Comparison of ENCODE assay signal across 17 mouse cellular contexts in genomic region chr5:135641028-135641427, GRCm38 (mm10).
"Had no signal": no experiment of that assay in that cellular context is flagged by ENCODE, and none has a peak within 500 bp of the region (broad histone marks: within the 10 kb centered on the region; RNA-seq: fewer than 3 reads in every experiment).

No protein-coding gene starts in this region.

- H3K4me3 ChIP-seq: midbrain, embryonic 10.5 days; midbrain, embryonic 12.5 days; myocyte; neural tube, embryonic 13.5 days; neural tube, embryonic 15.5 days had no signal

- H3K27ac ChIP-seq: midbrain, embryonic 10.5 days; midbrain, embryonic 12.5 days; neural tube, embryonic 13.5 days; neural tube, embryonic 15.5 days had no signal

- H3K9ac ChIP-seq: lung, embryonic 14.5 days; midbrain, embryonic 12.5 days; neural tube, embryonic 13.5 days; neural tube, embryonic 15.5 days had no signal

- H3K4me1 ChIP-seq: midbrain, embryonic 12.5 days; neural tube, embryonic 13.5 days; neural tube, embryonic 15.5 days had no signal

- H3K27me3 ChIP-seq: midbrain, embryonic 12.5 days; neural tube, embryonic 13.5 days; neural tube, embryonic 15.5 days had no signal

- DNase-seq: lung, embryonic 14.5 days; lung, postnatal 10 days; lung, postnatal 4 days; midbrain, embryonic 14.5 days; retina, postnatal 1 day; right cerebral cortex, adult 18-20 months; right cerebral cortex, postnatal 25 days; right cerebral cortex, postnatal 4 days; spleen, adult 18-20 months; thymus, adult 18-20 months; thymus, postnatal 14 days; thymus, postnatal 36 days had no signal

- H3K9me3 ChIP-seq: midbrain, embryonic 10.5 days; midbrain, embryonic 12.5 days; neural tube, embryonic 13.5 days; neural tube, embryonic 15.5 days had no signal
